Mouse (Mus musculus): ENCODE results near the gene Olfr161.
"Not testable (repeated sequence)": the region's sequence is repeated elsewhere in the genome, so short reads cannot be mapped to it uniquely, and the experiment has no call there.

- not testable (repeated sequence) for TF ChIP-seq CTCF, EP300 (IDR thresholded peaks at IDR 0.05; ENCODE audit: low read depth)
Measured at GRCm38 (mm10) chr16:3631376-3631775, 40.5 kb downstream of the Olfr161 start.
